Mouse (Mus musculus) cerebellum, postnatal 25 days (tissue): ENCODE results near the gene Tm4sf1.

Source experiments
- DNase-seq, 2 experiments: peaks; one replicate each; pipeline ENCODE4 v3.0.0; 2021; ENCODE audit warnings: mixed read lengths in 2 of 2

Gene Tm4sf1

DNA sequence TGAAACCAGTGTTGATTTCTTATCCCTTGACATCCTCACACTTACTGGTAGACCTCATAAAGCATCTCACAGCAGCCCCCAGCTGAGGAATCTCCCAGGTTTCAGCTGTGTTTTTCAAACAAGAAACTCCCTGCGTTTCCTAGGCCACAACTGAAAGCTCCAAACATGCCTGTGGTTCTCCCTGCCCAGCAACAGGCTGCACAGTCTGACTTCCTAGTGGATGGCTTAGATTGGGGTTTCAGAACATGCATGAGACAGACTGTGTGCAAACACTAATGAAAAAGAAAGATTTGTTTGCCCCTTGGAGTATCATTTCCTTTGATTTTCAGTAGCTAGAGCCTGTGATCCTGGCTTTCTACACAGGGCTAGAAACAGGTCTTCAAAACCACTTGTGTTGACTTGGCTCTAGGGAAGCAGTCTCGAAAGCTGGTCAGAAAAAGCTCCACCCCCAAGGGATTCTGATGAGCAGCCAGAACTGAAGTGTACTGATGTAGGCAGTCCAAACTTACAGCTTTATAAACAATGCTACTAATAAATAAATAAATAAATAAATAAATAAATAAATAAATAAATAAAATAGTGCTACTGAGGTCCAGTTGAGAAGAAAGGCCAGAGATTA is at the start of gene Tm4sf1:
TSS of gene Tm4sf1 (minus strand) at position 68 of the 619 bp plus-strand sequence.
- no peak for DNase-seq

DNA sequence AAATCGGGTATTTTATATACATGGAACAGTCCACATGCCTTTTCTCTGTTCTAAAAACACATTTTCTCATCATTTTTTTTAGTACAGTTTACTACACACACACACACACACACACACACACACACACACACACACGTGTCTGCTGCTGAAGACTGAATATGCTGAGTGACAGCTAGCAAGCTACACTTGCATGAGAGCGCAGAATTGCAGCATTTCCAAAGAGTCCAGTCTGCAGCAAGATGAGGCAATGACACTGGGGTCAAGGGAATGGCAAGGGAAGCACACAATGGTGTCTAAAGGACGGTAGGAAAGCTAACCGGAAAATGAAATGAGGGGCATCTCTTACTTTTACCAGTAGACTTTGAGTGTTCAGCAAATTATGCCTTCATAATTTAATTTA is 43.0 kb upstream of the Tm4sf1 start:
- no peak for DNase-seq

- DNase-seq, result no peak
Measured at GRCm38 (mm10) chr3:57343837-57344607, 42.2 kb upstream of the Tm4sf1 start.

DNA sequence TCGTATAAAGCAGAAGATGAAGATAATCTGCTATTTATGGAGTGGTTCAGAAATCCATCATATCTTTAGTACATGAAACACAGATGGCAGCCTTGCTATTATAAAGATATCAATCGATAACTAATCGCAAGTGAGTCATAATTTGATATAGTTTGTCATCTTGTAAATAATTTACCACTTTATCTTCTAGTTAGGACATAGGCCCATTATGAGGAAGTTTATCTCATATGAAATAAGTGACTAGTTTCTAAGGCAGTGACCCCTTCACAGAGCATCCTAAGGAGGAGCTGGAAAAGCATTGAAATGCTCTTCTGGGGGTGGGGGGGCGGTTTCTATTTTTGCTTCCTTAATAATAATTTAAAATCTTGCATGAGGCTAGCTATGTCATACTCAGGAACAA is 41.2 kb upstream of the Tm4sf1 start:
- DNase-seq, result no peak

DNA sequence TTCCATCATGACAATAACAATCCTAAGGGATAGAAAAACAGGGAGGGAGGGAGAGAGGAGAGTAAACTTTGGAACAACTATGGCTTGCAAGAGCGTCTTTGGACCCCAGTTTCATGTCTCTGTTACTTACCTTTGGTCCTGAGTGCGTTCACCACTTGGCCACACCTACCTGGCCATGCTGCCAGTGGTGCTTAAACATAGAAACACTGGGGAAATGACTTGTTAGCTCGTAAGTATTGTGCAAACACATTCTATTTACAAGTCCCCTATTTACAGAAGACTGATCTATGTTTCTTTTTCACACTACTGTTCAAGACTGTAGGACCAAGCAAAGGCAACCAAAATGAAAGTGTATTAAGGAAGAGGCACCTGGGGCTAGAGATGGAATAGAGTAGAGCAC is 39.5 kb upstream of the Tm4sf1 start:
- DNase-seq, result no peak

DNA sequence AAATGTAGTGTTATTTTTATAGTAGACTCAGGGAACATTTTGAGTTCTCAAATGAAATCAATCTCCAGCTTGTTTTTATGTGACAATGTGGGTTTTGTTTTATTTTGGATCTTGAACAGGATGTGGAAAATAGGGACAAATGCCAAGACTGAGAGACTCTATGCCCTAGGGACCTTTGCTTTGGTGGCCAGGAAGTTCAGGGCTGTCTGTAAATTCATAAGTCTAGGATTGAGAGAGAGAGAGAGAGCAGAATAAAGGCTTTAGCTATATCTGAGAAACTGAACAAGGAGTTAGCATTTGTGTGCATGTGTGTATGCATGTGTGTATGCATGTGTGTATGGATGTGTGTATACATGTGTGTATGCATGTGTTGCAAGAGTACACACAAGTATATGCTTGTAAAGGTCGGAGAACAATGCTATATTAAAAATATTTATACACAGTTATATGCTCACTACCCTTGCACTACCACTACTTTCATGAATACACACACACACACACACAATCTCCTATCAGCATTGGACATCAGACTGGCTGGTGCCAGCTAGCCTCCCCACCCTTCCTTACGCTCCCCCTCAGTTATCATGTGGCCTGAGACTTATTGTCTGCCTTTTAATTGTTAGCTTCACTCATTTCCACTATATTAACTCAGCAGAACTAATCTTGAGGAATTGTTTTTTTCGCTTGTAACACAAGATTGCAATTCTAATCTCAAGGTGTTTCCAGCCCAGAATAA is 33.5 kb upstream of the Tm4sf1 start:
- no peak for DNase-seq

DNA sequence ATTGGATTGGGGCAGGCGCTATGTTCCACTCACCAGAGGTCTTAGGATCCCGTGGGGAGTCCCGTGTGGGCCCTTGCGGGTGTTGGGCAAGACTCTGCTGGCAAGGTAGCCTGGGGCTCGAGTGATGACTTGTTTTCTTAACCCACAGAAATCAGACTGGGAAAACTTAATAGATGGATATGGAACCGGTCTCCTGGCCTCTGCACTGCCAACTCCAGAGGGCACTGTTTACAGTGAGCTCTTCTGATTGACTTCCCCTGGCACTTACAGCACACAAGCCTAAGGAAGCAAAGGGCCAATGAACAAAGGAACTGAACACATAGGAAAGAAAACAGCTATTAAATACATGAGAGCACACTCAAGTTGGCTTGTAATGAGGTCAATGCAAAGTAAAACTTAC is 26.2 kb upstream of the Tm4sf1 start:
- DNase-seq, result no peak

GRCm38 (mm10) chr3:57307076-57307475 is 5.3 kb upstream of the Tm4sf1 start:
- no peak for DNase-seq

DNA sequence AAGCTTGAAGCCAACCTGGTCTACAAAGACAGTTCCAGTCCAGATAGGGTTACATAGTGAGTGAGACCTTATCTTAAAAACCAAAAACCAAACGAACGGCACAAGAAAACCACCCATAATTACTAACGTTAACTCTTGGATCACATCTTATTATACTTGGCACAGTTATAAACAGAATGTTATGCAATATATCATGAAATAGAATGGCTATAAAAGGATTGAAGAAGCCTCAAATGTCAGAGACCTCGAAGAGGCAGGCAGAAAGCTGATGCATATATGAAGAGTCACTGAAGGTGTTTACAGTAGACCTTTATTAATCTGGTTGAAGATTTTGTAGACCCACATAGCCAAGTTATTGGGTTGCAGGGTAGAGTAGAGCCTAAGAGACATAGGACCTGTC is 3.8 kb upstream of the Tm4sf1 start:
- DNase-seq, result no peak

- no peak for DNase-seq
Measured at GRCm38 (mm10) chr3:57304484-57304883, 2.7 kb upstream of the Tm4sf1 start.

DNA sequence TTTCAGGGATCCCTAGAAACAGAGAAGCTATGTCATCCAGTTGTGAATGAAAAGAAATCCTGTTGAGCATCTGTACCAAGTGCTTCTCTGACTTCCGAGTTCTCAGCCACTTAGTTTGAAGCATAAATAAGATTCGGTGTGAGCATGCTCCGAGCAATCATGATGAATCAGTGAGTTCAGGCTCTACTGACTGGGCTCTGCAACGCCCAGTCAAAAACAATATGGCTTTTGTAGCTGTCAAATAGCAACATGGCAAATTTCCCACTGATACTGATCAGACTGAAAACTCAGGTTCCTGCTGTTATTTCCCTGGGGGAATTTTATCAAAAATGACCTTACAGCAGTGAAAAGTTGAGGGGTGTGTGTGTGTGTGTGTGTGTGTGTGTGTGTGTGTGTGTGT is 2.3 kb upstream of the Tm4sf1 start:
- no peak for DNase-seq

DNA sequence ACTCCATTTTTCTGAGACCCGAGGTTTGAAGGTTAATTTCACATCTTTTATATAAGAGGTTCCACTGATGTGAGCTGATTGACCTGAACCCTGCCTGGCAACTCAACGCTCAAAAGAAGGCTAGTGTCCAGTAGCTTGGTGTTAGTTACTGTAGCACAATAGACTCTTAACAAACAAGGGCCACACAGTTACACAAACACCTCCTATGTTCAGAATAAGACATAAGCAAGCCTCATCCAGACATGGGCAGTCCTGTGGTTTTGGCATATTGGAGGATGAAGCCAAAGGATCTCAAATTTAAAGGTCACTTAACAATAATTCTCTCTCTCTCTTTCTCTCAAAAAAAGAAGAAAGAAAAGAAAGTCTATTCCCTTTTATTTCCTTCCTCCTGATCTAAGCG is 1.7 kb upstream of the Tm4sf1 start:
- DNase-seq, result no peak

DNA sequence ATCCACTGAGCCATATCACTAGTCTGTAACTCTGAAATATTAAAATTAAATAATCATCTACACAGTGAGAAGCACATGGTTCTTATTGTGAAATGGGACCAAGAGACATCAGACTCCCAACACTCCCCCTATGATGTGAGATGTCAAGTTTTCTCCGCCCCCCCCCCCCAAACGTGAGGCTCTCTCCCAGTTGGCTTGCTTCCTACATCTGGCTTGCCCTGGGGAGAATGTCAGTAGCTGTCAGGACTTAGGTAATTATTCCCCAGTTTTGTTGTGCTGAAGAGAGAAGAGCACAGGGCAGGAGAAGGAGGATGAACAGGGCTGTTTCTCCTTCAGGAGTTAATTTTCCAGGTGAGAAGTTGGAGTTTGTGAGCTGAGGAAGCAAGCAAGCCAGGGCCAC is 1.1 kb upstream of the Tm4sf1 start:
- DNase-seq, result no peak

DNA sequence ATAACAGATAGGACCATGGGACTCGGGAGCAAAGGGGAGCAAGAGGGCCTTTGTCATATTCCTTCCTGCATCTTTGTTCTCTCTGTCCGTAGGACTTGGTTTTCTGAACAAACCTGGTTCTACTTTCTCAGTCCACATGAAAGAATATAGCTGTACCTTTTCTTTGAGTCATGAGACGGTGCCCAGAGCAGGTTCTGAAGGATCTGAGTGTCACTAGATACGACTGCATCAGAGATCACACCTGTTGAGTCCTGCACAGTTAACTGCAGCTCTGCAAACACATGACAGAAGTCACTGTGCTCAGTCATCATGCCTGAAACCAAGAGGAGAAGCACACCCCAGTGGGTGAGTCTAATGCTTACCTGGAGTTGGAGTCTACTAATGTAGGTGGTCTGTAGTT is 422 bp downstream of the Tm4sf1 start:
- DNase-seq, result no peak

DNA sequence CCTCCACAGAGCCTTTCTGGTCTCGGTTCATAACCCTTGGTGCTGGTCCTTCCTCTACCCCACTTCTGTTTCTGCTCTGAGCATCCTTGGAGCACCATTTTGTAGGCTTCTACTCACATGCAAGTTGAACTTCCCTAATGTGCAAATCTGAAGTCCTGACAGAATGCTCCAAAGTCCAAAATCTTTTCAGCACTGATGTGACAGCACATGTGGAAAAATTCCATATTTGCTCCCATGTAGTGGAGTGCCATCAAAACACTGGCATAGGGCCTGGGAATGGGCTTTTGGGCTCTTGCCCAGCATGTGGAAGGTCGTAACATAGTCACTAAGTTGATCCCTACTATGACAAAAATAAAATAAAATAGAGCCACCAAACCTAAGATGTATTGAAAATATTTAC is 3.8 kb downstream of the Tm4sf1 start:
- no peak for DNase-seq

GRCm38 (mm10) chr3:57296574-57296973 is 5.2 kb downstream of the Tm4sf1 start:
- no peak for DNase-seq

GRCm38 (mm10) chr3:57295631-57296030 is 6.2 kb downstream of the Tm4sf1 start:
- DNase-seq, result no peak

DNA sequence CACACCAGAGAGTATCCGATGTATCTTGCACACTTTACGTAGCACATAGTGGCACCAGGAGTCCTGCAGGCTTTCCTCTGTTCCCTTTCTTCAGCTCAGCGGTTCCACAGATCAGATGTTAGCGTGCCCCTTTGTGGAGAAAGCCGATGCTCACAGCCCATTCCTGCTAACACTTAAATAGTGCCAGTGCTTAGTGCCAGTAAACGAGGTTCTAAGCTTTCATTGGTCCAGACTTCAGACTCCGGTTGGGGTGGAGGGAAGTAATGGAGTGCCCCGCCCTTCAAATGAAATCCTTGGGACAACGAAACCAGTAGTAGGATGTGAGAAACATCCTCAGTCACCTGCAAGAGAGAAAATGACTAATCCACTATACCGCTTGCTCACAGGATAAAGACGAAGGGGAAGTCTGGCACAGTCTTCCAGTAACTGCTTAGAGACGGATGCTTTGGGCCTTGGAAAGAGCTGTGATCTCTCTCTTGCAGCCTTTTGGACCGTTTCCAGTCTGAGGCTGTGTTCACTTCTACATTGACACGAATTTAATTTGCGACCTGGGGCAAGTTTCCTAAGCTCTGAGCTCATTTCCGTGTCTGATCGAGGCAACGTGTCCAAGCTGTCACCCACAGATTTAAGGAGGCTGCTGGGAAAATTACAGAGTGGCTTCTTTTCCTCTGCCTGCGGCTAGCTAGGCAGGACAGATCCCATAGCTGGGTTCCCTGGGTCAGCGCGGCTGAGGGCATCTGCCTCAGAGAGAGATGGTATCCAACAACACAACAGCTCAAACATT is 6.9 kb downstream of the Tm4sf1 start:
- DNase-seq, result peak; percentile 12 to 33

GRCm38 (mm10) chr3:57293925-57294324 is 7.9 kb downstream of the Tm4sf1 start:
- no peak for DNase-seq

DNA sequence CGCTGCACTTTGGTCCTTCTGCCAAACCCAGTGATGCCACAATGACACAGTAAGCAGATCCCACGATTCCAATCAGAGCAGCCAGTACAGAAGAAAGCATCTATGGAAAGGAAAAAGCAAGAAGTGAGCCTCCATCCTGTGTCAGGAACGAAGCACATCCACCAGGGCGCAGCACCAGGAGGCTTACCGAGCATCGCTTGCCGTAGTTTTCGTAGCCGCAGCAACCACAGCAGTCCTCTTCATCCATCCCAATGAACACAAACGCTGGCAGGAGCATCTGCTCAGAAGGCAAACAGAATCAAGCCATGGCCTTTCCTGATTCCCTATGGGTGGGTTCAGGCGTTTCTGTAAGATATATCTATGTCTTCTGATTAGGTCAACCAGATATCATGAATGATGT is 9.0 kb downstream of the Tm4sf1 start:
- no peak for DNase-seq

DNA sequence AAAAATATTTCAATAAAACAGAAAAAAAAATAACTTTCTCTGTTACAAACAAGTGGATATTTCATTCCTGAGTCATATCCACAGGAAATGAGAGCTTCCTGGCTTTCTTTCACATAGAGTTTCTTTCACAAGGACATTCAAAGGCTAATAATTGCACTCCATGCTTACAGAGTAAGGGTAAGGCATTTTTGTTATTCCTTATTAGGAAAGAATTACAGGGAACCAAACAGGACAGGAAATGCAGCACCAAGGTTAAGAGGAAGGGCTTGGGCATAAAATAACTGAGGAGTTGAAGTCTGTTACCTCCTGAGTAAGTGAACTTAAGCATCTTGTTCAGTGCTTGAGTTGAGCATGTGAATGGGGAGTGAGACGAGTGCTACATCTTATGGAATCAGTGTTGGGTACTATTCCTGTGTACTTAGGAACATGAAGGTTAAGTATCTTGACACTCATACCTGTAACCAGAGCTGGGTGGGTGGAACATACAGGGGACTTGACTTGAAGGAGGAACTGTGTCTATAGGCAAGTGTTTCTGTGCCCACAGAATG is 12.8 kb downstream of the Tm4sf1 start:
- DNase-seq, result no peak

DNA sequence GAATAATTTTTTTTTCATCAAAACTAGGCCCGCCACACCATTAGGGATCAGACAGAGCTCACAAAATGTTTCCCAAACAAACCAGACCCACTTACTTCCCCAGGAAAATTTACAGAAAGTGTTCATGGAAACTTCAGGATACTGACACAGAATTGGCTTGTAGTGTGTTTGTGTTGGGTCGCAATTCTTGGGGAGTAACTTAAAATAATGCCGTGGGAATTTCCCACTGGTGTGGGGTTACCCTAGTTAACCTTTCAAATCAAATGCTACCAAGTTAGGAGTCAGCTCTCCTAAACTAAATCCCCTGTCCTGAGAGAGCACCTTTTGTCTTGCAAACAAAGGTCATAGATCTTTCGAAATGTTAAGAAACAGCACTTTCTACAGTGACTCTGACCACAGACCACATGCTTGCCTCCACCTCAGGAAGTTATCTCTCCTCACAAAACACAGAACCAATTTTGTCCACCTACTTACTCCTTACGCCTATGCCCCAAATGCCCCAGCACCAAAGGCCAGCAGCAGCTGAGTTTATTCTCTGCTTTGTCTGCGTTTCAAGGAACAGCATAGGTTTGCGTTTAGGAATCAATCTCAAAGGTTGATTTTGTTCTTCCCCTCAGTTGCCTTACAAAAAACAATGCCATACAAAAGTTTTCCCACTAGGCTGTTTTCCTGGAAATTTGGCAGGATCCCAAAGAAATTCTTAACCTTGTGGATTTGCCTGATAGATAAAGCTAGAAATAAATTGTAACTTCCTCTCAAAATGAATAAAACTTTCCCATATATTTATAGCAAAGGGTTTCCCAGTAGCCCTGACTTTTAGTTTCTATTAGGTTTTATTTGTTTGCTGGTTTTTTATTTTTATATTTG is 13.7 kb downstream of the Tm4sf1 start:
- no peak for DNase-seq
